Mouse (Mus musculus) urinary bladder, postnatal 14 days (tissue): ENCODE results near the gene Gm11114.

ENCODE experiments used
- DNase-seq: peaks from one replicate; pipeline ENCODE4 v3.0.0; 2021; ENCODE audit warnings: low spot score

The Gm11114 gene

DNA sequence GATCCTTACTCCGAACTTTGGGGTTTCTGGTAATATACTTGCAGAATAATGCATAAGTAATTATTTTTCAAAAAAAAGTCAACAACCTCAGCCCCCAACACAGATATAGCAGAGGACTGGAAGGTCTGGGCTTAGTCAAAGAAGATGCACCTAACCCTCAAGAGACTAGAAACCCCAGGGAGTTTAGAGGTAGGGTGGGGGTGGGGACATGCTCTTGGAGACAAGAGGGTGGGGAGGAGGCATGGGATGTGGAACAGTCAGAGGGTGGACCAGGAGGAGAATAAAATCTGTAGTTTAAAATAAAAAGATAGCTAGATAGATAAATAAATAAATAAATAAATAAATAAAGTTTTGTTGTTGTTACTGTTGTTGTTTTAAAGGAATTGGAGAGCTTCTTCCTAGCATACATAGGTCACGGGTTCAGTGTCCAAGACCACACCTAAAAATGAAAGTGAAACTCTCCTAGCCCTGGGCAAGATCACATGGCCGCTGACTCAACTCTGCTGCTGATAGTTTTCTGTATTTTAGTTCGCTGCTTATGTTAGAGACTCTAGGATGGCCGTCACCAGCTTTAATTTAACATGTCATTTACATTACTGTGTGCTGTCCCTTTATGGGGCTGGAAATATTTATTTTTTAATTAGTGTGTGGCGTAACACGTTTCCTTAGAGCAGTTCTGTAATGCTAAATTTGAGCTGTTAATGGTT, 44.7 kb downstream of the Gm11114 start:
- no peak for DNase-seq
